Mouse (Mus musculus) layer of hippocampus, adult 18-20 months (tissue): ENCODE results near the gene Muc15. TPM values are rescaled to one million over a fixed set of nuclear protein-coding genes. Genes with fewer than 3 reads are reported as not detected.

ENCODE experiments used
- DNase-seq, 2 experiments: peaks; one replicate each; pipeline ENCODE4 v3.0.0; 2022; ENCODE audit warnings: low spot score in 2 of 2
- long read RNA-seq: library from polyadenylated mRNA; stranded (forward); transcript quantifications from one replicate; pipeline ENCODE4 v2.0.0, GENCODE M21; 2021
- total RNA-seq, 2 experiments: library from RNA; stranded (reverse); gene quantifications; 2 replicates each; pipeline ENCODE4 v1.2.3; 2021

Muc15 gene
- not detected for total RNA-seq
- long read RNA-seq = 0 reads

DNA sequence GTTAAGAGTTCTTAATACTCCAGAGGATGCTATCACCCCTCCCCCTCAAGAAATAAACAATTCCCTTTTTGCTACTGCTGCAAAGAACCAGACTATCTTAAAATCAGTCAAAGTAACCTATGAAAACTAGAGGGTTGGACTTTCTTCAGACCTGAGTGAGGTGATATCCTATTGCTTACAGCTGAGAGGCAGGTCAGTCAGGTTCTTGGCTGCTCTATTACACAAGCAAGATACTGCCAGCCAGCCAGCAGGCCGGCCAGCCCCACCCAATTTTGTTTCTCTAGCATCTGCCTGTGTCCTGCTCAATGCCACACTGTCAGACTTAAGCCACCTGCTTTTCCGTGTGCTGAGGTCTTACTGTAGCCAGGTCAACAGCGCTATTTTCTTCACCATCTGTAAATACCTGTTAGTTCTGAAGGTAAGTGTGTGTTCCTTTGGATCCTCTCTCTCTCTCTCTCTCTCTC is at the start of gene Muc15:
Gene Muc15, plus strand, starts transcription at position 51 of the 464 bp plus-strand sequence.
- DNase-seq = no peak

DNA sequence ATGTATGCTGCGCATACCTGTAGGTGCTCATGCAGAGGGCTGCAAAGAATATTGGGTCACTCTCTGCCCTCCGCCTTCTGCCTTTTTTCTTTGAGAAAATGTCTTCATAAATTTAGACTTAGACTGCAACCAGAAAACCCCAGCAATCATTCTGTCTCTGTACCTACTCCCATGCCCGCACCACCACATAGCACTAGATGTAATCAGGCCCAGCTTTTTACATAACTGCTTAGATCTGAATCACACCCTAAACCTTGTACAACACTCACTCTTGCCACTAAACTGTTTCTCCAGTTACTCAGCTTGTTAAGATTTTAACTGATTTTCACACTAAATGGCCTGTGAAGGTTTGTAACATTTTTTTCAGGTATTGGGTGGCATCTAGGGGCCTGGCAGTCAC is 11.7 kb upstream of the Muc15 start:
- DNase-seq = no peak

- DNase-seq = peak; percentile 18 to 52
Measured at GRCm38 (mm10) chr2:110710055-110710720, 11.0 kb upstream of the Muc15 start.

GRCm38 (mm10) chr2:110719051-110719450 is 2.1 kb upstream of the Muc15 start:
- peak in 1 of 2 experiments; percentile 35 for DNase-seq

DNA sequence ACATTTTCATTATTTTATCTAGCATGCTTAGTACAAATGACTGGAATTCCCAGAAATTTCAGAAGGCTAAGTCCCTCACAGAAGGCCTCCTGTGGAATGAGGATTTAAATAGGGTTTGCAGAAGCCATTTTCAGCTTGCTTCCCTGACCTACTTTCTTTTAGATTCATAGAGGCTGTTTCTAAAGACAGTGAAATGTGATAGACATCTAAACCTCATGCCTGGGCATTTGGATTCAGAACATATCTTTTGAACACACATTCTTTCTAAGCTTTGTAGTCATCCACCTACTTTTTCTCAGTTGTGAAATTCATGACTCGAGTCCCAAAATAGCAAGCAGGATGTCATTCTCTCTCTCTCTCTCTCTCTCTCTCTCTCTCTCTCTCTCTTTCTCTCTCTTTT is 1.1 kb downstream of the Muc15 start:
- DNase-seq = no peak

DNA sequence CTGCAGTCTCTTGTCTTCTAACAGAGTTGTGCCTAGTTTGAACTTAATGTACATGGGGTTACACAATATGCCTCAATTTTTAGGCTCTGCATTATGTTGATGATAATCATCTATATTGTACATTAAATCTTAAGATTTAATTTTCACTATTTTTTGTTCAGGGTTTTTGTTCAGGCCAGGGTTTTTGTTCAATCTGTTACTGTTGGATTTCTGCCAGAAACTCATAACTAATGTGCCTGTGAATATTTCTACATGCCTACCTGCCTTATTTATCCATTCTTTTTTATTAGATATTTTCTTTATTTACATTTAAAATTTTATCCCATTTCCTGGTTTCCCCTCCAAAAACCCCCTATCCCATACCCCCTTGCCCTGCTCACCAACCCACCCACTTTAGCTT is 5.0 kb downstream of the Muc15 start:
- no peak for DNase-seq

DNA sequence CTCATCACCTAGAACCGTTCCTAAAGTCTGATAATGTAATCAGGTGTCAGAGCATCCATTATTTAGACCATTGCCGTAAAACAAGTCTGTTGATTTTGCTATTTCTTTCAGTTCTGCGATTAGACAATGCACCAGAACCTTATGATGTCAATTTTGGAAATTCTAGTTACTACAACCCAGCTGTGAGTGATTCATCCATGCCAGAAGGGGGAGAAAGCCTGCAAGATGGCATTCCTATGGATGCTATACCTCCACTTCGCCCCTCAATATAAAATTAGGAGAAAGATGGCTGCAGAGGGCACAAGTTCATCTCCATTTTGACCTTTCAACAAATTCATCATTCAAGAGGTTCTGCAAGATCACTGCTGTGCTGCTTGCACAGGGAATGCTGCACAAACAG is 16.1 kb downstream of the Muc15 start:
- DNase-seq = peak; percentile 10 to 27

GRCm38 (mm10) chr2:110737981-110738380 is 16.8 kb downstream of the Muc15 start:
- DNase-seq = no peak

DNA sequence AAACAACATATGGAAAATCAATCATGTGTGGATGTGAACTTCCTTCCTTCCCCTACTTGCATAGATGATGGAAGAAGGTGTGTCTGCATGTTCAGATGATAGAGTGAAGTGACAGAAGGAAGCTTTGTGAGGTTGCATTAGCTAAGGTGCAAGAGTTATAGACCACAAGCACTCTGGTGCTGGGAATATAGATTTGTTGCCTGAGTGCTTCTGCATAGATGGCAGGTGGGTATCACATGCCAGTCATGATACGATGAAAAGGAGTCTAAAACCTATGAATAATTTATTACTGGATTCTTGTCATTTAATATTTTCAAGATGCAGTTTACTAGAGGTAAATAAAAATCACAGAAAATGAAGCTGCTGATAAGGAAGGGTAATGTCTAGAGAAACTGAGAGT is 18.6 kb downstream of the Muc15 start:
- DNase-seq = no peak

DNA sequence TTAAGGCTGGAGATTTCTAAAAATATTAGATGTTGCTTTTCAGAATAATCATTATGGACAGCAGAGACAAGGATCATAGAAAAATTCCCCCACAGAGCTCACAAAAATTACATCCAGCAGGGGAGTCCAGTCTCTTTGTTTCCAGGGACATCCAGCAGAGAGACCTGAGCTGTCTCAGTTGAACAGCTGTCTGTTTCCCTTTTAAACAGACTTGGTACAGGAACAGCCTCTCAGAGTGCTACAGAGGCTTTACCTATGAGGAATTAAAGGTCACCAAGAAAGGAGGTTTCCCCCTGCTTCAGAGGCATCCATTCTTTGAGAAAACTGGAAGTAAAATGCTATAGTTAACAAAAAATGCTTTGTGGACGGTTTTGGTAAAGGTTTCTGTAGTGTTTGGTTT is 19.4 kb downstream of the Muc15 start:
- no peak for DNase-seq

DNA sequence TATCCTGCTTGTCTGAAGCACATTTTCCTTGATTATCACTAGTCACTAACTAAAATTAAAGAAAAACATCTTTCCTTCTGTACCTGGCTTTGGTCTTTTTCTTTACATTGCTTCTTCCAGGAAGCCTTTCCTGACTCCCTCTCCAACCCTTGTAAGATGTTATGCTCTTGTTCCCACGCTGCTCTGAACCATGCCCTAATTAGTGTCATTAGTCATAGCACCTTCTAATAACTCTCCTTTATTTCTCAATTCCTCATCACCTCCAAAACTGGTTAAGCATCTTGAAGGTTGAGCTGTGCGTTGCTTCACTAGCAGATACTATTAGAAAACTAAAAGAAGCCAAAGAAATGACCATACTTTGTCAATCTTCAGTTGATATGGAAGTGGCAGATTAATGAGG is 36.4 kb downstream of the Muc15 start:
- no peak for DNase-seq

GRCm38 (mm10) chr2:110759434-110759833 is 38.3 kb downstream of the Muc15 start:
- no peak for DNase-seq

- DNase-seq = no peak
Measured at GRCm38 (mm10) chr2:110787396-110787795, 66.3 kb downstream of the Muc15 start.

Other genes starting within 250 kb of the Muc15 start
- not detected for gene Slc5a12, start 124.0 kb upstream of the Muc15 start, total RNA-seq
- gene Ano3, start 229.6 kb downstream of the Muc15 start, total RNA-seq = 10 to 100 TPM; 73.2 to 76.1 TPM